Mouse (Mus musculus) erythroblast, embryonic 14.5 days (primary cell): ENCODE data around the gene Casp7.
"Not testable (repeated sequence)": the region's sequence is repeated elsewhere in the genome, so short reads cannot be mapped to it uniquely, and the experiment has no call there.

ENCODE experiments used
- GATA1 ChIP-seq: IDR thresholded peaks from 2 replicates; pipeline ENCODE4 v1.6.1; 2012; ENCODE audit warnings: low read length, inconsistent platforms, mixed read lengths
- TAL1 ChIP-seq: IDR thresholded peaks from 3 replicates; pipeline ENCODE4 v1.6.1; 2012; ENCODE audit warnings: low read length, inconsistent platforms, mixed read lengths

- not testable (repeated sequence) for TF ChIP-seq GATA1, TAL1
Observed at GRCm38 (mm10) chr19:56409884-56410283, 13.0 kb downstream of the Casp7 start.
